8 mouse cellular contexts compared by ENCODE assay signal in genomic region chr19:10502571-10502970, GRCm38 (mm10). TPM values are rescaled to one million over a fixed set of nuclear protein-coding genes. Genes with fewer than 3 reads are reported as not detected.
A peak's percentile ranks its signal among the peaks of the same experiment; 100 is the strongest.
DNase-seq lines count a peak whose midpoint lies in the region; ATAC-seq and TF ChIP-seq lines count a peak whose summit lies in the region.

No protein-coding gene starts in this region.

- H3K4me2 ChIP-seq in forebrain, postnatal 0 days (ENCODE audit: low read depth), result no peak overlapping the region

- no peaks in the 10 kb centered on the region for H3K79me2 ChIP-seq in liver, adult 2 months (ENCODE audit: control insufficient read depth, insufficient read depth, low read length)

- no peak for DNase-seq in frontal cortex, postnatal 36 days (ENCODE audit: low spot score in 2 of 2)
- DNase-seq in B cell, adult 2 months, result peak; percentile 67 to 70
- DNase-seq in c-Kit-negative CD71-positive TER-119-positive erythroid progenitor cells, embryonic 14.5 days (ENCODE audit: low read depth, low spot score), result peak; percentile 32
- peak; percentile 58 for DNase-seq in forebrain, postnatal 0 days
- peak; percentile 20 for DNase-seq in liver, adult 2 months (ENCODE audit: extremely low read depth, low read depth, low spot score)
- DNase-seq in natural killer cell, adult 2 months (ENCODE audit: low spot score in 2 of 2), result peak; percentile 14 to 39
- DNase-seq in yolk sac, embryonic 10.5 days (ENCODE audit: low spot score), result peak; percentile 65

- H3K9me3 ChIP-seq in forebrain, postnatal 0 days (ENCODE audit: low read length), result no peaks in the 10 kb centered on the region

- 5% methylated on average over 4 of the region's 4 CpGs for WGBS in forebrain, postnatal 0 days
- 21% methylated on average over 4 of the region's 4 CpGs for WGBS in liver, adult 2 months

- no peak for TF ChIP-seq POLR2A in liver, adult 2 months (IDR thresholded peaks at IDR 0.05; ENCODE audit: extremely low read depth, insufficient read depth, low read length)

- peak; percentile 92 for TF ChIP-seq CTCF in forebrain, postnatal 0 days (IDR thresholded peaks at IDR 0.05; ENCODE audit: low read depth)
- peak; percentile 92 for TF ChIP-seq CTCF in liver, adult 2 months (IDR thresholded peaks at IDR 0.05; ENCODE audit: low read depth, low read length)

- H3K9ac ChIP-seq in forebrain, postnatal 0 days, result no peak overlapping the region
- H3K9ac ChIP-seq in liver, adult 2 months (ENCODE audit: low read depth, low read length), result no peak overlapping the region

- H3K27ac ChIP-seq in forebrain, postnatal 0 days (ENCODE audit: low read depth, low read length), result no peak overlapping the region
- H3K27ac ChIP-seq in liver, adult 2 months (replicated peaks; ENCODE audit: insufficient read depth, low read depth, low read length), result no peak overlapping the region

- H3K27me3 ChIP-seq in forebrain, postnatal 0 days (ENCODE audit: insufficient read depth, low read length), result no peaks in the 10 kb centered on the region
- H3K27me3 ChIP-seq in liver, adult 2 months (ENCODE audit: control insufficient read depth, insufficient read depth, low read length), result no peaks in the 10 kb centered on the region

- H3K4me1 ChIP-seq in forebrain, postnatal 0 days (ENCODE audit: insufficient read depth), result no peaks in the 10 kb centered on the region
- H3K4me1 ChIP-seq in liver, adult 2 months (ENCODE audit: control insufficient read depth, insufficient read depth, low read length), result no peaks in the 10 kb centered on the region

- H3K4me3 ChIP-seq in forebrain, postnatal 0 days (ENCODE audit: low read depth, low read length), result no peak overlapping the region
- no peak overlapping the region for H3K4me3 ChIP-seq in liver, adult 2 months (ENCODE audit: insufficient read depth, low read depth, low read length)

- H3K36me3 ChIP-seq in forebrain, postnatal 0 days (ENCODE audit: insufficient read depth), result peaks cover 44% of the 10 kb centered on the region
- H3K36me3 ChIP-seq in liver, adult 2 months (ENCODE audit: control insufficient read depth, insufficient read depth, low read length), result peaks cover 46% of the 10 kb centered on the region

- peak; percentile 44; the same call in 1 of the 2 replicates for ATAC-seq in frontal cortex, adult (ENCODE audit: low TSS enrichment)
- ATAC-seq in forebrain, postnatal 0 days, result peak; percentile 85

RNA-seq across cellular contexts. Expression of gene Ppp1r32, which starts 19.8 kb away (rescaled TPM):
- 3.5 and 5.1 TPM in 2 replicates for total RNA-seq in forebrain, postnatal 0 days (2014; rRNA removed)
- polyA plus RNA-seq in forebrain, postnatal 0 days (2015; fragmentation: Nextera tagmentation; extraction: Ambion mirVana), result 4.4 and 6.0 TPM in 2 replicates
- 0.13 TPM in 1 of 2 replicates, not detected in the other for total RNA-seq in liver, adult 2 months (2014; rRNA removed)
- polyA plus RNA-seq in liver, adult 2 months (2012; rRNA removed), result 0.06 and 0.09 TPM in 2 replicates

RNA-seq across cellular contexts. Expression of gene Cpsf7, which starts 22.5 kb away (rescaled TPM):
- 62.6 and 74.9 TPM in 2 replicates for total RNA-seq in forebrain, postnatal 0 days (2014; rRNA removed)
- 37.6 and 41.9 TPM in 2 replicates for polyA plus RNA-seq in forebrain, postnatal 0 days (2015; fragmentation: Nextera tagmentation; extraction: Ambion mirVana)
- total RNA-seq in liver, adult 2 months (2014; rRNA removed), result 10.0 and 12.2 TPM in 2 replicates
- polyA plus RNA-seq in liver, adult 2 months (2012; rRNA removed), result 15.0 and 19.9 TPM in 2 replicates

RNA-seq across cellular contexts. Expression of gene Sdhaf2, which starts 23.4 kb away (rescaled TPM):
- 51.1 and 62.9 TPM in 2 replicates for total RNA-seq in forebrain, postnatal 0 days (2014; rRNA removed)
- polyA plus RNA-seq in forebrain, postnatal 0 days (2015; fragmentation: Nextera tagmentation; extraction: Ambion mirVana), result 53.6 and 59.5 TPM in 2 replicates
- 23.3 and 29.6 TPM in 2 replicates for total RNA-seq in liver, adult 2 months (2014; rRNA removed)
- 14.2 and 15.7 TPM in 2 replicates for polyA plus RNA-seq in liver, adult 2 months (2012; rRNA removed)

RNA-seq across cellular contexts. Expression of gene Lrrc10b, which starts 45.3 kb away (rescaled TPM):
- total RNA-seq in forebrain, postnatal 0 days (2014; rRNA removed), result 6.5 and 7.7 TPM in 2 replicates
- 1.1 and 2.5 TPM in 2 replicates for polyA plus RNA-seq in forebrain, postnatal 0 days (2015; fragmentation: Nextera tagmentation; extraction: Ambion mirVana)
- not detected in 2 replicates for total RNA-seq in liver, adult 2 months (2014; rRNA removed)
- not detected in 2 replicates for polyA plus RNA-seq in liver, adult 2 months (2012; rRNA removed)

RNA-seq across cellular contexts. Expression of gene Tmem216, which starts 53.5 kb away (rescaled TPM):
- total RNA-seq in forebrain, postnatal 0 days (2014; rRNA removed), result 23.5 and 26.9 TPM in 2 replicates
- polyA plus RNA-seq in forebrain, postnatal 0 days (2015; fragmentation: Nextera tagmentation; extraction: Ambion mirVana), result 36.6 and 46.4 TPM in 2 replicates
- 3.7 and 5.3 TPM in 2 replicates for total RNA-seq in liver, adult 2 months (2014; rRNA removed)
- polyA plus RNA-seq in liver, adult 2 months (2012; rRNA removed), result 10.4 and 11.3 TPM in 2 replicates

Comparison
In these comparisons a context has a peak if more than half of its experiments do, and no peak if none do; other contexts are left out.
1. DNase-seq: peak in B cell, adult 2 months (2 of 2), c-Kit-negative CD71-positive TER-119-positive erythroid progenitor cells, embryonic 14.5 days (single experiment), forebrain, postnatal 0 days (single experiment), liver, adult 2 months (single experiment), natural killer cell, adult 2 months (2 of 2) and yolk sac, embryonic 10.5 days (single experiment); none in frontal cortex, postnatal 36 days (0 of 2).